Mouse (Mus musculus): ENCODE measurements at regions not wholly inside any gene's neighbourhood (a gene's known extent, or its start where the extent isn't known, plus 50 kb on each side); places are given as distances from the start of the nearest gene placed in this dataset.

GRCm38 (mm10) chr13:28792461-28793165 lies 160.9 kb downstream of the Sox4 start:
- Histone ChIP-seq H3K27me3 (ENCODE audit: insufficient read depth, low read length) (no peaks in the 10 kb centered on the region), H3K27ac (ENCODE audit: low read depth) (no peak overlapping the region), H3K9me3 (ENCODE audit: low read length) (no peaks in the 10 kb centered on the region), H3K4me3 (ENCODE audit: low read depth, low read length) (no peak overlapping the region), H3K4me2 (ENCODE audit: low read depth, low read length) (no peak overlapping the region), H3K36me3 (replicated peaks; ENCODE audit: insufficient read depth, low read length) (no peaks in the 10 kb centered on the region), H3K4me1 (ENCODE audit: insufficient read depth) (no peaks in the 10 kb centered on the region), H3K9ac (replicated peaks) (no peak overlapping the region)
- DNase-seq (no peak), ATAC-seq (no peak)
- TF ChIP-seq CTCF (IDR thresholded peaks at IDR 0.05; ENCODE audit: low read depth) (no peak), EP300 (IDR thresholded peaks at IDR 0.05; ENCODE audit: low read depth) (no peak)
- 79% methylated on average over 12 of the region's 12 CpGs for WGBS (ENCODE audit: insufficient replicate concordance)

DNA sequence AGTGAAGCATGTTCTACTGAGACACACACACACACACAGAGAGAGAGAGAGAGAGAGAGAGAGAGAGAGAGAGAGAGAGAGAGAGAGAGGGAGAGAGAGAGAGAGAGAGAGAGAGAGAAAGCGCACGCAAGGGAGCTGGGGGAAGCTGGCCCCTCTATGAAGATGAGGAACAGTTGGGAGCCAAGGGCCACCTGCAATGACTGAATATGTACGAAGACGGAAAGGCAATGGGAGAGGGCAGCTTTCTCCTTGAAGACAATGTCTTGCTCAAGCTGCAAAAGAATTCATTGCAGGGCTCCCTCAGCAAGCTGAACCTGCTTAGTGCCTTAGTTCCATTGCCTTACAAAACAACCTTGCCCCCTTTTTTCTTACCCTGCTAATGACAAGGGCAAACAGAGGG lies 163.1 kb downstream of the Sox4 start:
- WGBS (ENCODE audit: insufficient replicate concordance): 40% methylated on average over 4 of the region's 4 CpGs
- no peak overlapping the region for H3K4me3 ChIP-seq (ENCODE audit: low read depth, low read length)
- no peaks in the 10 kb centered on the region for H3K4me1 ChIP-seq (ENCODE audit: insufficient read depth)
- no peak overlapping the region for H3K27ac ChIP-seq (ENCODE audit: low read depth)
- no peaks in the 10 kb centered on the region for H3K36me3 ChIP-seq (replicated peaks; ENCODE audit: insufficient read depth, low read length)
- no peaks in the 10 kb centered on the region for H3K27me3 ChIP-seq (ENCODE audit: insufficient read depth, low read length)
- H3K4me2 ChIP-seq (ENCODE audit: low read depth, low read length): no peak overlapping the region
- DNase-seq (no peak), ATAC-seq (no peak)
- TF ChIP-seq CTCF (IDR thresholded peaks at IDR 0.05; ENCODE audit: low read depth) (no peak), EP300 (IDR thresholded peaks at IDR 0.05; ENCODE audit: low read depth) (no peak)
- no peak overlapping the region for H3K9ac ChIP-seq (replicated peaks)
- H3K9me3 ChIP-seq (ENCODE audit: low read length): no peaks in the 10 kb centered on the region

GRCm38 (mm10) chr13:28787331-28787643 lies 166.2 kb downstream of the Sox4 start:
- Histone ChIP-seq H3K4me3 (ENCODE audit: low read depth, low read length) (no peak overlapping the region), H3K9ac (replicated peaks) (no peak overlapping the region), H3K4me1 (ENCODE audit: insufficient read depth) (no peaks in the 10 kb centered on the region), H3K36me3 (replicated peaks; ENCODE audit: insufficient read depth, low read length) (no peaks in the 10 kb centered on the region), H3K4me2 (ENCODE audit: low read depth, low read length) (no peak overlapping the region), H3K27ac (ENCODE audit: low read depth) (no peak overlapping the region), H3K27me3 (ENCODE audit: insufficient read depth, low read length) (no peaks in the 10 kb centered on the region), H3K9me3 (ENCODE audit: low read length) (no peaks in the 10 kb centered on the region)
- TF ChIP-seq CTCF (IDR thresholded peaks at IDR 0.05; ENCODE audit: low read depth) (no peak), EP300 (IDR thresholded peaks at IDR 0.05; ENCODE audit: low read depth) (no peak)
- 67% methylated on average over 3 of the region's 3 CpGs for WGBS (ENCODE audit: insufficient replicate concordance)
- ATAC-seq (no peak), DNase-seq (no peak)

DNA sequence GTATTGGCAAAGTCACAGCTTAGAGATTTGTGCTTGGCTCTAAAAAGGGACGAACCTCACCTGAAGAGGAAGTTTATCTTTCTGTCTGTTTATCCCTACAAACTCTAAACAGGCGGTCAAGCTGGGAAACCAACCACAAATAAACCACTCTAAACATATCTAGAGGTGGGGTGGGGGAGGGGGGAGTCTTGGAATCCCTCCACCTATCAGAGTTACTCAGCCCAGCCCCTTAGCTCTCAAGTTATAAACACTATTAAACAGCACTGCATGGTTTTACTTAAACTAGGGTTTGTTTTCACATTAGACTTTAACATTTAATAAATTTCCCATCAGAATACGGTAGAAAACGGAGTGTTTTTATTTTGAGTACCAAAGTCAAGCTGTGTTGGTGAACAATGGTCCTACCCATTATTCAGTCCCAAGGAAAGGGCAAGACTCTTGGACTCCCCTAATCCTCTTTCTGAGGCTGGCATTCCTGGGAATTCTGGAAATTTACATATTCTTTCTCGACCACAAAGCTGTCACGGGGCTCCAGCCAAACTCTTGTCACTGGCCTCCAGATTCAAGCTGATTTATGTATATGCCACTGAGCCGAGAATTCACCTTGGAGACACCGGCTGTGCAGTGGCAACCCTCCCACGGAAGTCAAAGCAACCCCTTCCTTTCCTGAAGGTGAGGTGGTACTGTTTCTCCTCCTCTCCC lies 166.7 kb downstream of the Sox4 start:
- no peak overlapping the region for H3K4me2 ChIP-seq (ENCODE audit: low read depth, low read length)

DNA sequence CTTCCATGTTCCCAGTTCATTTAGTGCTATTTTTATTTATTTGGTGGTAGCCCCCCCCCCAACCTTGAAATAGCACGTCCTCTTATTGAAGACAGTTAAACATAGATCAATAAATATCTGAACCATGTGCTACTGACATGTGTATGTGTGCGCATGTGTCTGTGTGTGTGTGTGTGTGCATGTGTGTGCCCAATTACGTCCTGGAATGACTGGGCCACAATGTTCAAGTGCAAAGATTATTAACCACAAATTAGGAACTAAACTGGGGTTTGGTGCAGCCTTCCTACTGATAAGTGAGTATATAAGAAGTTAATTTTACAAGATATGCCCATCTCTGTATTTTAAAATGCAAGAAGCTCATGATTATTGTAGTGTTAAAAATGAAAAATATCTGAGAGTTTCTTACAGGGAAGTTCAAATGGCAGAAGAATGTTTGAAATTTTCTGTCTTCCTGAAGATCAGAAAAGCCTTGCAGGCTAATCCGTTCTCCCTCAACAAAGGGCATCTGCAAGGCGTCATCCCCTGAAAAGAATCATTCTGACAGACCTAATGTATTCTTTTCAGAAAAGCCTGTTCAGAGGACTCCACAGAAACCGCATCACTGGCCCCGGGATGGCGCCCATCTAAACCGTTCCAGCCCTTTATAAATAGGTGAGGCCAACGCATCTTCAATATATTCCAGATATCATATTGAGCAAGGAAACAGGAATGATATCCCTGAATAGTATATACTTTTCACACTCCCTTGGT lies 170.8 kb downstream of the Sox4 start:
- DNase-seq (no peak), ATAC-seq (no peak)
- Histone ChIP-seq H3K9me3 (ENCODE audit: low read length) (no peaks in the 10 kb centered on the region), H3K27ac (ENCODE audit: low read depth) (no peak overlapping the region), H3K36me3 (replicated peaks; ENCODE audit: insufficient read depth, low read length) (no peaks in the 10 kb centered on the region), H3K27me3 (ENCODE audit: insufficient read depth, low read length) (no peaks in the 10 kb centered on the region), H3K4me1 (ENCODE audit: insufficient read depth) (no peaks in the 10 kb centered on the region), H3K4me2 (ENCODE audit: low read depth, low read length) (no peak overlapping the region), H3K4me3 (ENCODE audit: low read depth, low read length) (no peak overlapping the region), H3K9ac (replicated peaks) (no peak overlapping the region)
- TF ChIP-seq EP300 (IDR thresholded peaks at IDR 0.05; ENCODE audit: low read depth) (no peak), CTCF (IDR thresholded peaks at IDR 0.05; ENCODE audit: low read depth) (no peak)
- WGBS (ENCODE audit: insufficient replicate concordance): 70% methylated on average over 10 of the region's 10 CpGs

More for the DNA sequence above, 166.7 kb downstream of the Sox4 start:
- WGBS (ENCODE audit: insufficient replicate concordance): 62% methylated on average over 9 of the region's 9 CpGs
- no peaks in the 10 kb centered on the region for H3K4me1 ChIP-seq (ENCODE audit: insufficient read depth)
- H3K27me3 ChIP-seq (ENCODE audit: insufficient read depth, low read length): no peaks in the 10 kb centered on the region
- no peak for TF ChIP-seq CTCF (IDR thresholded peaks at IDR 0.05; ENCODE audit: low read depth)
- TF ChIP-seq EP300 (IDR thresholded peaks at IDR 0.05; ENCODE audit: low read depth): no peak
- no peaks in the 10 kb centered on the region for H3K36me3 ChIP-seq (replicated peaks; ENCODE audit: insufficient read depth, low read length)
- no peak overlapping the region for H3K27ac ChIP-seq (ENCODE audit: low read depth)
- no peak overlapping the region for H3K9ac ChIP-seq (replicated peaks)
- H3K4me3 ChIP-seq (ENCODE audit: low read depth, low read length): no peak overlapping the region
- no peak for ATAC-seq
- no peaks in the 10 kb centered on the region for H3K9me3 ChIP-seq (ENCODE audit: low read length)
- DNase-seq: no peak

- DNase-seq: no peak
- no peak for ATAC-seq
- no peak for TF ChIP-seq CTCF (IDR thresholded peaks at IDR 0.05; ENCODE audit: low read depth)
- no peak for TF ChIP-seq EP300 (IDR thresholded peaks at IDR 0.05; ENCODE audit: low read depth)
- Histone ChIP-seq H3K9ac (replicated peaks) (no peak overlapping the region), H3K9me3 (ENCODE audit: low read length) (no peaks in the 10 kb centered on the region), H3K4me3 (ENCODE audit: low read depth, low read length) (no peak overlapping the region), H3K27me3 (ENCODE audit: insufficient read depth, low read length) (no peaks in the 10 kb centered on the region), H3K27ac (ENCODE audit: low read depth) (no peak overlapping the region), H3K36me3 (replicated peaks; ENCODE audit: insufficient read depth, low read length) (no peaks in the 10 kb centered on the region), H3K4me2 (ENCODE audit: low read depth, low read length) (no peak overlapping the region), H3K4me1 (ENCODE audit: insufficient read depth) (no peaks in the 10 kb centered on the region)
- 54% methylated on average over 5 of the region's 5 CpGs for WGBS (ENCODE audit: insufficient replicate concordance)
These were observed 171.4 kb downstream of the Sox4 start for GRCm38 (mm10) chr13:28782081-28782480.
